Mouse (Mus musculus) bone marrow, adult 2 months (tissue): ENCODE results near the gene Ryr3.

Source experiments
- CTCF ChIP-seq: fragments of 200-500 bp; IDR thresholded peaks from 2 replicates; pipeline ENCODE4 v1.5.1; 2011; ENCODE audit warnings: low read length, control low read depth; ENCODE audit not compliant: control insufficient read depth, insufficient read depth
- POLR2A ChIP-seq: fragments of 200-500 bp; IDR thresholded peaks from 2 replicates; pipeline ENCODE4 v1.6.1; 2011; ENCODE audit warnings: low read depth, mild to moderate bottlenecking, control low read depth, low read length, borderline replicate concordance; ENCODE audit not compliant: control insufficient read depth

GRCm38 (mm10) chr2:113137766-113138165, 79.1 kb downstream of the Ryr3 start:
- no peak for TF ChIP-seq POLR2A
- TF ChIP-seq CTCF: no peak
